Mouse (Mus musculus): ENCODE results near the gene Gm10491.
"Not testable (repeated sequence)": the region's sequence is repeated elsewhere in the genome, so short reads cannot be mapped to it uniquely, and the experiment has no call there.

The Gm10491 gene

GRCm38 (mm10) chrX:7907735-7908134 lies at the start of gene Gm10491:
TSS of gene Gm10491 (minus strand) at chrX:7907835.
- DNase-seq (ENCODE audit: low spot score), result no peak

- DNase-seq (ENCODE audit: low spot score), result no peak
Measured at GRCm38 (mm10) chrX:7950091-7950490, 42.5 kb upstream of the Gm10491 start.

- peak; percentile 82 for DNase-seq (ENCODE audit: low spot score)
Measured at GRCm38 (mm10) chrX:7947900-7948492, 40.4 kb upstream of the Gm10491 start.

- no peak for DNase-seq (ENCODE audit: low spot score)
Measured at GRCm38 (mm10) chrX:7947108-7947899, 39.7 kb upstream of the Gm10491 start, which contains the start of gene Hdac6. TSS of gene Hdac6 (minus strand) at chrX:7947889.

GRCm38 (mm10) chrX:7945618-7946017 lies 38.0 kb upstream of the Gm10491 start:
- DNase-seq (ENCODE audit: low spot score), result no peak

- DNase-seq (ENCODE audit: low spot score), result no peak
Measured at GRCm38 (mm10) chrX:7937667-7938066, 30.0 kb upstream of the Gm10491 start.

- no peak for DNase-seq (ENCODE audit: low spot score)
Measured at GRCm38 (mm10) chrX:7936874-7937273, 29.2 kb upstream of the Gm10491 start.

- DNase-seq (ENCODE audit: low spot score), result no peak
Measured at GRCm38 (mm10) chrX:7928270-7928790, 20.7 kb upstream of the Gm10491 start, which contains the start of gene Eras. TSS of gene Eras (minus strand) at chrX:7928607.

GRCm38 (mm10) chrX:7927116-7927515 lies 19.5 kb upstream of the Gm10491 start:
- DNase-seq (ENCODE audit: low spot score), result no peak

GRCm38 (mm10) chrX:7926266-7926665 lies 18.6 kb upstream of the Gm10491 start:
- no peak for DNase-seq (ENCODE audit: low spot score)

GRCm38 (mm10) chrX:7922032-7922431 lies 14.4 kb upstream of the Gm10491 start:
- no peak for DNase-seq (ENCODE audit: low spot score)

- DNase-seq (ENCODE audit: low spot score), result no peak
Measured at GRCm38 (mm10) chrX:7919601-7920383, 12.2 kb upstream of the Gm10491 start, which contains the start of gene Pcsk1n. TSS of gene Pcsk1n (plus strand) at chrX:7919822.

- not testable (repeated sequence) for DNase-seq (ENCODE audit: low spot score)
Measured at GRCm38 (mm10) chrX:7917960-7918359, 10.3 kb upstream of the Gm10491 start.

GRCm38 (mm10) chrX:7915669-7916068 lies 8.0 kb upstream of the Gm10491 start:
- DNase-seq (ENCODE audit: low spot score), result not testable (repeated sequence)

- no peak for DNase-seq (ENCODE audit: low spot score)
Measured at GRCm38 (mm10) chrX:7910473-7910872, 2.8 kb upstream of the Gm10491 start.

- DNase-seq (ENCODE audit: low spot score), result not testable (repeated sequence)
Measured at GRCm38 (mm10) chrX:7909242-7909641, 1.6 kb upstream of the Gm10491 start, which contains the start of gene Gm10490. TSS of gene Gm10490 (plus strand) at chrX:7909542.

GRCm38 (mm10) chrX:7904441-7904840 lies 3.2 kb downstream of the Gm10491 start:
- no peak for DNase-seq (ENCODE audit: low spot score)

- DNase-seq (ENCODE audit: low spot score), result peak; percentile 60
Measured at GRCm38 (mm10) chrX:7898880-7899874, 8.5 kb downstream of the Gm10491 start, which contains the start of the genes Pqbp1 and Timm17b. TSS of gene Pqbp1 (minus strand) at chrX:7899269. TSS of gene Timm17b (plus strand) at chrX:7899357.

- no peak for DNase-seq (ENCODE audit: low spot score)
Measured at GRCm38 (mm10) chrX:7898211-7898610, 9.4 kb downstream of the Gm10491 start.

- peak; percentile 74 for DNase-seq (ENCODE audit: low spot score)
Measured at GRCm38 (mm10) chrX:7883841-7884567, 23.6 kb downstream of the Gm10491 start, which contains the start of gene Slc35a2. TSS of gene Slc35a2 (plus strand) at chrX:7884028.

Measured in ovary, postnatal 14 days (tissue).